In the genomic region with DNA sequence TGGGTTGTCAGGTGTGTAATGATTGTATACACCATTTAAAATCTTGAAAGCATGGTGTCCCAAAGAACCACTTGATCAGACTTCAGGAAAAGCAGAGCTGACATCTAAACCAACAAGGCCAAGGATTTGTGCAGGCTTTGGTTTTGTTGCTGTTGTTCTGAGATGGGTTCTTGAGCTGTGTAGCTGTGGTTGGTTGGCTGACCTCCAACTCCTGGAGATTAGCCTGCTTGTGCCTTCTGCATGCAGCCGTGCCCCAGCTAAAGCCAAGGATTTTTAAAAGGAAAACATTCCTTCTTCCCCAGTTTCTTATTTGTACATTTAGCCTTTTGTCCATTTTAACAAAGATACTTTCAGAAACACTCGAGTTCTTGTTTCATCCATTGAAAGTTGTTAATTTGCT, we compare ENCODE assay signal across 13 mouse cellular contexts. TPM values are rescaled to one million over a fixed set of nuclear protein-coding genes. Genes with fewer than 3 reads are reported as not detected.
DNase-seq lines count a peak whose midpoint lies in the region; ATAC-seq lines count a peak whose summit lies in the region.
"Had no signal": no experiment of that assay in that cellular context is flagged by ENCODE, and none has a peak within 500 bp of the region (broad histone marks: within the 10 kb centered on the region; RNA-seq: fewer than 3 reads in every experiment).

No protein-coding gene starts in this region.

- peaks cover 50% of the 10 kb centered on the region for H3K4me1 ChIP-seq in forebrain, embryonic 15.5 days
- no peaks in the 10 kb centered on the region for H3K4me1 ChIP-seq in forebrain, embryonic 11.5 days (replicated peaks; ENCODE audit: control insufficient read depth, insufficient read depth, low read length)
- H3K4me1 ChIP-seq: stomach, embryonic 15.5 days had no signal

- ATAC-seq in forebrain, embryonic 15.5 days (replicated peaks), result no peak
- ATAC-seq in forebrain, embryonic 11.5 days (replicated peaks; ENCODE audit: low FRiP score), result no peak

- no peak for DNase-seq in forebrain, embryonic 11.5 days (ENCODE audit: low spot score)
- peak; percentile 81 for DNase-seq in left cerebral cortex, postnatal 4 days
- DNase-seq in left cerebral cortex, adult 8-10 months (ENCODE audit: low spot score in 2 of 2), result no peak
- DNase-seq in MN1 (ENCODE audit: low spot score), result peak; percentile 31
- peak; percentile 77 for DNase-seq in cerebellum, adult 9-11 months
- no peak for DNase-seq in left cerebral cortex, postnatal 36 days (ENCODE audit: low spot score in 2 of 2)
- DNase-seq in thymus, postnatal 10 days (ENCODE audit: low spot score in 2 of 2), result no peak
- DNase-seq: adrenal gland, adult 2 months; gastrocnemius, postnatal 14 days had no signal

- no peaks in the 10 kb centered on the region for H3K9me3 ChIP-seq in forebrain, embryonic 15.5 days
- H3K9me3 ChIP-seq in forebrain, embryonic 11.5 days (ENCODE audit: control insufficient read depth, low read length), result no peaks in the 10 kb centered on the region
- H3K9me3 ChIP-seq: stomach, embryonic 15.5 days had no signal

- H3K4me2 ChIP-seq in forebrain, embryonic 15.5 days (replicated peaks), result no peak overlapping the region
- no peak overlapping the region for H3K4me2 ChIP-seq in forebrain, embryonic 11.5 days (ENCODE audit: low read depth, low read length, severe bottlenecking)
- H3K4me2 ChIP-seq: stomach, embryonic 15.5 days had no signal

- H3K27ac ChIP-seq in forebrain, embryonic 15.5 days (replicated peaks), result peak overlapping the region; percentile 86
- no peak overlapping the region for H3K27ac ChIP-seq in forebrain, embryonic 11.5 days (ENCODE audit: low read depth, low read length)
- H3K27ac ChIP-seq: macrophage; stomach, embryonic 15.5 days had no signal

- intact Hi-C loops in left cerebral cortex, postnatal 4 days (cut with DNase I), result no loop called here
- intact Hi-C loops in left cerebral cortex, postnatal 36 days (cut with DNase I), result no loop called here

- H3K9ac ChIP-seq in forebrain, embryonic 15.5 days (replicated peaks), result no peak overlapping the region
- no peak overlapping the region for H3K9ac ChIP-seq in forebrain, embryonic 11.5 days (ENCODE audit: low read length)
- H3K9ac ChIP-seq: stomach, embryonic 15.5 days had no signal

- H3K27me3 ChIP-seq in forebrain, embryonic 15.5 days, result no peaks in the 10 kb centered on the region
- no peaks in the 10 kb centered on the region for H3K27me3 ChIP-seq in forebrain, embryonic 11.5 days (ENCODE audit: control insufficient read depth, insufficient read depth, low read length)
- H3K27me3 ChIP-seq: stomach, embryonic 15.5 days had no signal

- WGBS in forebrain, embryonic 15.5 days, result 31% methylated on average over 2 of the region's 2 CpGs
- 83% methylated on average over 2 of the region's 2 CpGs for WGBS in forebrain, embryonic 11.5 days

- H3K4me3 ChIP-seq in forebrain, embryonic 15.5 days, result no peak overlapping the region
- no peak overlapping the region for H3K4me3 ChIP-seq in forebrain, embryonic 11.5 days (ENCODE audit: low read depth, low read length)
- H3K4me3 ChIP-seq: stomach, embryonic 15.5 days had no signal

- H3K36me3 ChIP-seq in forebrain, embryonic 15.5 days, result peaks cover 34% of the 10 kb centered on the region
- peaks cover 8% of the 10 kb centered on the region for H3K36me3 ChIP-seq in forebrain, embryonic 11.5 days (ENCODE audit: control insufficient read depth, insufficient read depth, low read length)

RNA-seq across cellular contexts. Expression of gene Stx6, which starts 33.2 kb away (rescaled TPM):
- polyA plus RNA-seq in forebrain, embryonic 15.5 days (2015; fragmentation: Nextera tagmentation; extraction: Ambion mirVana), result 129 and 131 TPM in 2 replicates
- 102 and 119 TPM in 2 replicates for polyA plus RNA-seq in forebrain, embryonic 11.5 days (2014; fragmentation: Nextera tagmentation; extraction: Ambion mirVana)
- 100 to 1,000 TPM in 1 of 2 experiments, 10 to 100 TPM in 1; 99.3 to 102 TPM for total RNA-seq in left cerebral cortex, postnatal 4 days (2021)
- total RNA-seq in left cerebral cortex, adult 8-10 months (2022), result 100 to 1,000 TPM; 117 to 129 (median 119) TPM
- total RNA-seq in left cerebral cortex, postnatal 36 days (2021), result 100 to 1,000 TPM; 113 to 118 TPM

RNA-seq across cellular contexts. Expression of gene Mr1, which starts 45.1 kb away (rescaled TPM):
- polyA plus RNA-seq in forebrain, embryonic 15.5 days (2015; fragmentation: Nextera tagmentation; extraction: Ambion mirVana), result 0.59 and 0.83 TPM in 2 replicates
- 0.55 and 0.96 TPM in 2 replicates for polyA plus RNA-seq in forebrain, embryonic 11.5 days (2014; fragmentation: Nextera tagmentation; extraction: Ambion mirVana)
- 1 to 10 TPM; 1.5 to 1.8 TPM for total RNA-seq in left cerebral cortex, postnatal 4 days (2021)
- total RNA-seq in left cerebral cortex, adult 8-10 months (2022), result 1 to 10 TPM; 4.2 to 5.1 (median 4.7) TPM
- 1 to 10 TPM; 1.8 to 2.4 TPM for total RNA-seq in left cerebral cortex, postnatal 36 days (2021)

RNA-seq across cellular contexts. Expression of gene BC034090, which starts 52.6 kb away (rescaled TPM):
- polyA plus RNA-seq in forebrain, embryonic 15.5 days (2015; fragmentation: Nextera tagmentation; extraction: Ambion mirVana), result 3.3 and 4.9 TPM in 2 replicates
- polyA plus RNA-seq in forebrain, embryonic 11.5 days (2014; fragmentation: Nextera tagmentation; extraction: Ambion mirVana), result 3.2 and 3.3 TPM in 2 replicates
- 1 to 10 TPM; 3.3 to 7.7 TPM for total RNA-seq in left cerebral cortex, postnatal 4 days (2021)
- total RNA-seq in left cerebral cortex, adult 8-10 months (2022), result 10 to 100 TPM in 3 of 4 experiments, 1 to 10 TPM in 1; 8.7 to 18.3 (median 14.4) TPM
- 10 to 100 TPM; 12.3 to 12.7 TPM for total RNA-seq in left cerebral cortex, postnatal 36 days (2021)
- total RNA-seq: common myeloid progenitor, adult 5-6 weeks had no signal
- polyA plus RNA-seq: macrophage had no signal

Comparison
In these comparisons a context has a peak if more than half of its experiments do, and no peak if none do; other contexts are left out.
1. DNase-seq: peak in left cerebral cortex, postnatal 4 days (single experiment), MN1 (single experiment) and cerebellum, adult 9-11 months (single experiment); none in forebrain, embryonic 11.5 days (single experiment), left cerebral cortex, adult 8-10 months (0 of 2), left cerebral cortex, postnatal 36 days (0 of 2) and thymus, postnatal 10 days (0 of 2).